Mouse (Mus musculus): ENCODE data around the gene Gm37596.
"Not testable (repeated sequence)": the region's sequence is repeated elsewhere in the genome, so short reads cannot be mapped to it uniquely, and the experiment has no call there.

Gene Gm37596

GRCm38 (mm10) chr3:93692970-93693369 lies at the start of gene Gm37596:
TSS of gene Gm37596 (minus strand) at chr3:93693070.
- not testable (repeated sequence) for DNase-seq

DNA sequence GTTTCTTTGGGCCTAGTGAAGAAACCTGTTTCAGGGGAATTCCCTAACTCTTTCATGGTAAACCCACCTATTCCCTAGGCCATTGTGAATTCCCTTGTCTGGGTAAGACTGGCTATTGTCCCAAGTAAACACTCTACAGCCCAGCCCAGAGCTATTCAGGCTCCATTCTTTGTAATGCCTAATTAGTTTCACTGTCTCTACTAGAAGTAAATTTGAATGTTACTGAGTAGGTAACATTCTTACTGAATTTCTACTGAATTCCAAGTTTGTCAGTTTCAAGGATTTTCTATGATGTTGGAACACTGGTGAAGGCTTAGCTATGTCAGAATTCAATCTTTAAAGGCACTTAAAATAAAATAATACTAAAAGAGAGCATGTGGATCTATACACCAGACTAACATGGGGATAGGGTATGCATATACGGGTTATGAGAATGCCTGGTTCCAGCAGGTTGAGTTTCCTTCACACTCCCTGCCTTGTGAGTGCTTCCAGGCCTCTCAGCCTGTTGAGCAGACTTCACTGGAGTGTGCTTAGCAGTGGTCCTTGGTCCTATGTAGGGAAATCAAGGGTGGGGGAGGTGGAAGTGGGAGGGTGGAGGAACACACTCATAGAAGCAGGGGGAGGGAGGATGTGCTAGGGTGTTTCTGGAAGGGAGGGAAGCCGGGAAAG lies 16.2 kb upstream of the Gm37596 start:
- DNase-seq, result not testable (repeated sequence)

DNA sequence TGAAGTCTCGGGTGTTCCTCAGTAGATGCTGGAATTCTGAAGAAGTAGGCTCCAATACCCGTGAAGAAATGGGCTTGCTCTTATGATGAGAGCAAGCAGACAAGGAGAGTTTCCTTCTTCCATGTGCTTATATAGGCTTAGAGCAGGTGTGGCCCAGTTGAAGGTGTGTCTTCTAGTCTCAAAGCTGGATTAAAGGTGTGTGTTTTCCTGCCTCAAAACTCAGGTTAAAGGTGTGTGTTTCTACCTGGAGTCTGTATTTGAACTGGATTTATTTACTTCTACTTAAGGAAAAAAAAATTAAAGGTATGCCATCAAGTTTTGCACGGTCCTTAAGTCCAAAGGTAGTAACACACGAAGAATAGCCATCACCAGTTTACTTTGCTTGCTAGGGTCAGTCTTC lies 16.7 kb downstream of the Gm37596 start, which contains the start of gene Tdpoz1:
TSS of gene Tdpoz1 (minus strand) at position 101 of the 400 bp plus-strand sequence.
- DNase-seq, result not testable (repeated sequence)

DNA sequence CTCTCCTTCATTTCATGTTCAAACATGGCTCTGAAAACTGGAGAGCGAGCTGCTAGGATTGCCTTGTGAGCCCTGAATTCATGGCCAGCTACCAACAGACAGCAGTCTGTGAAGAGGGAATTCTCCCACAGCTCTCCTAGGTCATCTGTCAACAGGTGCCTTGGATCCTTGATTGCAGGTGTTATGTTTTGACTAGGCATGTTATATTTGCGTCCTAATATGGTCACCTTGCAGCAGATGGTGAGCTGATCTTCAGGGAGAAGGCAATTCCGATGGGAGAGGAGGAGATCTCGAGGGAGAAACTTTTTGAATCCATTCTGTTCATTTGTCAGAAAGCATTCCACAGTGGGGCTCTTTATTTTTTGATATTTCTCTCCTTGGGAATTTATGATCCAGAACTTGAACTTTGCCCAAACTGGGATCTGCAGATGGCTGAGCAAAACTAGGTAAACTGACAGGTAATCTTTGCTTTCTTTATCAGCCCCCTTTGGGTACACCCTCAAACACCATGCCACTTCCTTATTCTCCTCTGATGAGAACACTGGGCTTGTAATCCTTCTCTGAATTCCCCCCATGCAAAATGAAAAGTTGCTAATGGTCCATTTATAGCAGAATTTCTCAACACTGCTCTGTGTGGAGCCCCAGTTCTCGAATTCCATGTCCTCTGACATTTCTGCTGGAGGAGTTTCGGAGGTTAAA lies 21.9 kb downstream of the Gm37596 start:
- not testable (repeated sequence) for DNase-seq

DNA sequence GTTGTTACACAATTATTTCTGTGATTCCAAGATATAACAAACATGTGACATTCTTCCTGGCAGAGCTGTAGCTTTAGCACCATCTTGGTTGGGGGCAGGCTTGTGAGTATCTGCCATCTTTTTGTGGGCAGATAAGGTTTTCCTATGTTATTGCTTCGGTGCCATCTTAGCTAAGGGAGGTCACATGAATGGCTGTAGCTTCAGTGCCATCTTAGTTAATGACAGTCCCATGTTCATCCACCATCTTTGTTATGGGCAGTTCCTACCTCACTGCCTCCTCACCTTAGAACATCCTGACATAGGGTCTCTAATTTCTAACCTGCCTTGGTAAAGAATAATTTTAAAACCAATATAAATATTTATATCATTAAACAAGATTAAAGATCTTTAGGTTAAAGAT lies 38.6 kb downstream of the Gm37596 start:
- DNase-seq, result no peak

DNA sequence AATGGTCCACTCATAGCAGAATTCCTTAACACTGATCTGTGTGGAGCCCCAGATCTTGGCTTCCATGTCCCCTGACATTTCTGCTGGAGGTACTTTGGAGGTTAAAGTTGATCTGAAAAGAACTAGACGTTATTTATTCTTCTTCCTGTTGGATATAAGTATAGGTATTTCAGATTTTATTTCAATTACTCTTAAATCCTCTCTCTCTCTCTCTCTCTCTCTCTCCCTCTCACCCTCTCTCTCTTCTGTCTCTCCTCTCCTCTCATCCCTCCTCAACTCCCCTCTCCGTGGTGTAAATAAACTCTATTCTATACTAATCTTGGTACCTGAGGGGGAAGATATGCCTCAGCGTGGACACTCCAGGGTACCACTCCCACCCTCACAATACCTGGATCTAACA lies 40.3 kb downstream of the Gm37596 start, which contains the start of gene Tdpoz2:
TSS of gene Tdpoz2 (minus strand) at position 101 of the 400 bp plus-strand sequence.
- DNase-seq, result no peak
